Mouse (Mus musculus): ENCODE results near the gene T. TPM values are rescaled to one million over a fixed set of nuclear protein-coding genes. Genes with fewer than 3 reads are reported as not detected.

Gene T
- total RNA-seq, 2 experiments from 2014 or later = not detected

DNA sequence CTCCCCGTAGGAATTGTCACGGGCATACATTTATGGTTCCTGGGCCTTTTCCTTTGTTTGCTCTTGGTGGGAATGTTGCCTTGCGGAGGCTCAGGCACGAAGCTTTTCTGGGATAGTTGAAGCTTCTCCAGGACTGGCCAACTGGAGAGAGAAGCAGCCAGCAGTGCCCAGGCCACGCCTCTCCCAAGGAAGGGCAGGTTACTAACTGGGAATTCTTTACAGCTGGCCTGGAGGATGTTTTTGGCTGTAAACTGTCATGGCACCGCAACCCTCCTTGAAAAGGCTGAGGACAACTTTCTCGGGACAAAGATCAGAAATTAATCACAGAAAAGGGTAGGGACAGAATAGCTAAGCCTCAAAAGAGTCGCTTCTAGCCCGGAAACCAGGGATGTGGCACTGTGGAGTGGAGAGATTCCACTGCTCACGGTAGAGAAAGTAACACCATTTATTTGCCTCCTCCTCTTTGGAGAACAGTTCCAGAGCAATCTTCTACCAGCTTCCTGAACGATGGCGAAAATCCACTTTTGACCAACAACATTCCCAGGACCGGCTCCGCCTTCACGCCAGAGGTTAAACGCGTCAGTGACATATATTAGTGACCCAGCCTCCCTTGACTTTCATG is 1.9 kb upstream of the T start:
- no peak for ATAC-seq (ENCODE audit: poor library complexity, severe bottlenecking)

DNA sequence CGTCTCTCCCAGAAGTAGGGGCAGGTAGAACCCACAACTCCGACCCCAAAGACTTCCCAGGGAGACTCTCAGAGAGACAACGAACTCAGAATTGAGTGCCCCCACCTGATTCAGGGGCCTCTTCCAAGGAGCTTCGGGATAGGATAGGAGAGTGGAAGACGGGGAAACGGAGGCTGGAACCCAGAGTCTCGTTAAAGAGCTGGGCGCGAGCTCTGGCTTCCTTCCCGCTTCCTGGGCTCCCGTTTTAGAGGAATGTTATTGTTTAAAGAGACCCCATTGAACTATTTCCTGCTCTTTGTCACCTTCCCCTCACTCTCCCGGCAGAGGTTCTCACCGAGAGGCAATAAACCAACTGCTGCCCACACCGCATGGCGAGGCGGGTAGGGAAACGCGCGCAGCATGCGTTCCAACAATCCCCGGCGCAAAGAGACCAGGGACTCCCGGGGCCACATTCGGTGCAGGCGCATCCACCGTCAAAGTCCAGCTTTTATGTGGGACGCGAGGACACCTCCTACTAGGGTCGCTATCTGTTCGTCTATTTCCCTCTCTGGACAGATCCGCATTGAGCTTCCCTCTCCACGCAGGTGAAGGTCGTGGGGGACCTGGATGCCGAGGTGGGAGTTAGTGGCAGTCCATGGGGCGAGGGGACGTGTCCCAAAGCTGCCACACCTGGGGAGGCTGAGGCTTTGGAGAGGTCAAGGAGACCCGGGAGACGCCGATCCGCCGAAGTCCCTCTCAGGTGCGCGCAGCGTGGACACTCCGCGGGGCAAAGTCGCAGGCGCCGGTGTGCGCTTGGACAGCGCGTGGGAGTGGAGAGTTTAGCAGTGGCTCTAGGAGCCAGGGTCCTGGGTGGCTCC is 874 bp upstream of the T start:
- no peak for ATAC-seq (ENCODE audit: poor library complexity, severe bottlenecking)

DNA sequence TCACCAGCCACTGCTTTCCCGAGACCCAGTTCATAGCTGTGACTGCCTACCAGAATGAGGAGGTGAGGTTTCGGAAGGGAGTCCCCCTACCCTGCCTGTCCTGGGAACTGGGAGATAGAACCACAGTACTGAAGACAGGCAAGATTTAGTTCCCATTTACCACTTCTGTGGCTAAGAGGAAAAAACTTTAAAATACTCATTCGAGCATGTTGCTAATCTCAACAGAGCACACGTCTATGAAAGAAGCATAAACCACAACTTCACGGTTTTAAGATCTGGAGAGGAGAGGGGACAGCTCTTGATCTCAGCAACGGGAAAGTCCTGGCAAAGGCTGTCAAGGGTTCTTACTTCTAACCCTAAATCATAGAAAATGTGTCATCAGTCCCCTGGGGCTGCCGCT is 2.0 kb downstream of the T start:
- no peak for ATAC-seq (ENCODE audit: poor library complexity, severe bottlenecking)

DNA sequence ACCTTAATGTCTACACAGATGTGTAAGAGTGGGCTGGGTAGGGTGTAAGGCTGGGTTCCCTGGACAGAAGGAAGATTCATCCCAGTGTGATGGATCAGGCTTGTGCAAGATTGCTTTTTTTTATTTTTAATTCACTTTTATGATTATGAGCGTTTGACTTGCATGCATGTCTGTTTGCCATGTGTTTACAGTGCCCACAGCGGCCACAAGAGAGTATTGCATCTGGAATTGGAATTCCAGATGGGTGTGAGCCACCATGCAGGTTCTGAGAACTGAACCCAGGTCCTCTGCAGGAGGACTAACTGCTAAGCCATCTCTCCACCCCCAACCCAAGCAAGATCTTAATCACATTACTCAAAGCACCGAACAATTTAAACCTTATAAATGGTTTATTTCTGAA is 9.8 kb downstream of the T start:
- no peak for ATAC-seq (ENCODE audit: poor library complexity, severe bottlenecking)

DNA sequence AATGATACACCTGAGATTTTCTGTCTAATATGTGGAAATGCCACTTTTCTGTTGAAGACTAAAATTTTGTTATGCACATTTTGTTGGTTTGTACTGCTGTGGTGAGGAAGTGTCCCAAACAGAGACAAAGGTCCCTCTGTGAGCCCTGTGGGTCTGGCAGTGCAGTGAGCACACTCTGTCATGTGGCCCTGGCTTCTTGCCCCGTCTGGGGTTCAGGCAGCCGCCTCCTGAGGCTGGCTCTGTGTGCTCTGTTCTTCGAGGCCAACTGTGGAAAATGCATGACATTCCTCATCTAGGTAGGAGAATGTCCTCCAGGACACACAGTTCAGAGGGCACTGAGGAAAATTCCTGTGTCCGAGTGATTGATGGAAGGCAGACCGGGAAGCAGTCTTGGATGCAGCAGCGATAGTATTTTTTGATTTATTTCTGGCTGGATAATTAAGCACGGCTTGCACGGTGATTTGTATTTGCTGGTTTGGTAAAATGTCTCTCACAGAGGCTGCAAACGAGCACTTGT is 13.5 kb downstream of the T start:
- ATAC-seq (ENCODE audit: poor library complexity, severe bottlenecking) = no peak

DNA sequence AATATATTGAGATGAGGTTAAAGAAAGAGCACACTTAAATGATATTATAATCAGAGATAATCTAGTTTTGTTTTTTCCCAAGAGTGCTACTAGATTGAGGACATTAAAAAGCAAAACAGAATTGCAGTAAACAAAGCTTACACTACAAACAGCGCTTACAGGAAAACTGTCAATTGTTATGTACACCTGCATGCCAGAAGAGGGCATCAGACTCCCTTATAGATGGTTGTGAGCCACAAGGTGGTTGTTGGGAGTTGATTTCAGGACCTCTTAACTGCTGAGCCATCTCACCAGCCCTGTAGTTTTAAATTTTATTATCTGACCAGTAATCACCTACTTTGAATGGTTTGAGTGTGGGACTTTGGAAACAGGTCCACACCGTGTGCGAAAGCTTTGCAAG is 14.1 kb downstream of the T start:
- ATAC-seq (ENCODE audit: poor library complexity, severe bottlenecking) = no peak

DNA sequence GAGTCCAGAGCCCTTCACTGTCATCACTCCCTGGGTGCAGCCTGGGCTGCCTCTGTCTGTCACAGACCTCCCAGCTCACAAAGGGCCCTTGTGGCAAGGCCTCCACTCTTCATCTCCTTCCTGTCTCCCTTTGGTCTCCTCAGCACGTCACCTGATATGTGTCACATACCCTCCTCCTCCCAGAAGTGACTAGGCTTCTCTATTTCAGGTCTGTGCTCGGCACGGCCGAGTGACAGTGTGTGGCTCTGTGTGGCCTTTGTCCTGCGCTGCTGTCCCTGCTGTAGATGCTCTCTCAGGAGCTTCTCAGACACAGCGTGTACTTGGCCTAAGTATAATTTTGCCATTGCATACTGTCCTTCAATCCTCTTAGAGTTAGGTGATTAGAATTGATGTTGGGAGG is 21.0 kb downstream of the T start:
- ATAC-seq (ENCODE audit: poor library complexity, severe bottlenecking) = no peak

DNA sequence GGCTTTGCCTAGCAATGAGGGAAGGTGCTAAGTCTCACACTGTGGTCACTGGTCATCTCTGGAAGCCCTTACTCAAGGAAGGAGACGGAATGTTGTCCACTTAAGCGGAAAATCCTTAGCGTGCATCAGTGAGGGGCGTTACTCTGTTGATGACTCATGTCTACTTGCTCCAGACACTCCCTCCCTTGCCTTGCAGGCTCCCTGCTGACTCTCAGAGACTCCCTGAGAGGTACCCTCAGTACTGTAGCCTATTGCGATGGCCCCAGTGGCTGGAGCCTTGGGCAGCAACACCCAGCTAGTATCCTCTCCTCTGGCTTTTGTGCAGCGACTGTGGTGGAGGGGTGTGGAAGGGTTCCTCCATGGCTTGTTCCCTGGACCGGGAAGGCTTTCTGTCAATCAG is 21.4 kb downstream of the T start:
- no peak for ATAC-seq (ENCODE audit: poor library complexity, severe bottlenecking)

DNA sequence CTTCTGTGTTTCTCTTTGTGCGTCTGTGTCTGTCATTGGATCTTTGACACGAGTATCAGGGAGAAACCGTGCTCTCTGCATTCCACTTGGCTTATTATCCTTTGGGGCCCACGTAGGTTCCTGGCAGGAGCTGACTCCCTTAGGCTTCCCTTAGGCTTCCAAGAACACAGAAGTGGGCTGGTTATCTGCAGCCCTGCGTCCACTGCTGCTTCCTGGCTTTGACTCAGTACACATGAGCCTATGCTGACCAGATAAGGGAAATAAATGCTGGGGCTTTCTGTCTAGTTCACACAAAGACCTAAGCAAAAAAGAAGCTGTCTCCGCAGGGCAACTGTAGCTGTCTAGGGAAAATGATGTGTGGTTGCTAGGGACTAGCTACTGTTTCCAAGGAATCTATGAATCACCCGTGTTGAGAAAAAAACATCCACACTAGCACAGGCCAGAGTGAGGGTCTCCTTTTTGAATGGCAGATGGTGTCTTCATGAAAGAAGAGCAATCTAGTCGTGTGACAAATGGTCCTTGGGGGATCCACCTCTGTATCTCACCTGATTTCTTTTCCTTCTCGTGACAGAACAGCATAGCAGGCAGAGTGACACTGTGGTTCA is 22.7 kb downstream of the T start:
- no peak for ATAC-seq (ENCODE audit: poor library complexity, severe bottlenecking)

DNA sequence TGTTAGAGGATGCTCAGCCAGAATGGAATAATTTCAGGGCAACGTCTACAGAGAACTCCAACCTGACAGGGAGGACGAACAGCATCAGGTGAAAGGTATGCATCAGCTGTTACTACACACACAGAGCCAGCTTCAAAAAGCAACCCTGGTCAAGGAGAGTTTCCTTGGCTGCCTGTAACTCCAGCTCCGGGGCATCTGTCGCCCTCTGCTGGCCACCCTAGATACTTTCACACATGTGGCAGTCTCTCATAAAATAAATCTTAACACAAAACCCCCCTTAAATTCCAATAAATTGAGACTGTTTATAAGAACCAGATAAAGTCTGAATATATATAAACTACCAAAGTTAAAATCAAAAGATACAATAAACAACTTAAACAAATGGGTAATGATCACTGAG is 27.3 kb downstream of the T start:
- no peak for ATAC-seq (ENCODE audit: poor library complexity, severe bottlenecking)

DNA sequence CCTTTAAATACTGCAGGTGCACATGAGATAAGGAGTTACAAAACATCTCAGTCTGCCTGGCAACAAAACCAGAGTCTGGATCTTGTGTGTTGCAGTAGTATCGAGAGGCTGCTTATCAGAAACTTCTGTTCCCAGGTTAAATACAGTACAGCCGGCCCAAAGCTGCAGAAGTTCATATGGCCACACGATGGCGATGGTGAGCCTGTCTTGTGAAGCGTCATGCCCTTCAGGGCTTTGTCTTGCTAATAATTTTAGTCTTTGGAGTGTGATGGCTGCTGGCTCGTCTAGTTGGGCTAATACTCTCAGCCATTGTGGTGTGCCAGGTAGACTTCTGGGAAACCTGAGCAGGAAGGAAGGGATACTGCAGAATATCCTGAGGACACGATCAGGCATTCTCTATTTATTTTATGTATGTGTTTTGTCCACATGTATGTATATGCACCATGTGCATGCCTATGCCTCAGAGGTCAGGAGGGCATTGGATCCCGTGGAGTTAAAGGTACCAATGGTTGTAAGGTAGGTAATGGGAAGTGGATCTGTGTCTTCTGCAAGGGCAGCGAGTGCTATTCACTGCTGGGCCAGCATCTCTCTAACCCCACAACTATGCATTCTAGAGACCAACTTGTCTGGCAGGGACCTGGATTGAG is 29.4 kb downstream of the T start:
- ATAC-seq (ENCODE audit: poor library complexity, severe bottlenecking) = peak; percentile 73

DNA sequence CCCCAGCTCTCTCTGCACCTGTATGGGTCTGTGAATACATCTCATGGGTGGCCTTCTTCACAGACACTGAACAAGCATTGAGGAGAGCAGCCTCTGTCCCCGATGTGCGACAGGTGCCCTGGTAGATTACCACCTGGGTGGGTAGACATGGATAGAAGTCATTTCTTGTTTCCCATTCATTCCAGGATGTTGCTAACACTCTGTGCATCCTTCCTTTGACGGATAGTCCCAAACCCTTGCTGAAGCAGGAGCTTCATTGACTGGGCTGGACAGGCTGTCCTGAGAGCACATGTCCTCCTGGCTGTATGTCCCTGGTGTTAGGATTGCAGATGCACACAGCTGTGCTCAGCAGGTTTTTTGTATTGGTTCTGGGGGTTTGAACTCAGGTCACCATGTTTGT is 33.5 kb downstream of the T start:
- ATAC-seq (ENCODE audit: poor library complexity, severe bottlenecking) = no peak

DNA sequence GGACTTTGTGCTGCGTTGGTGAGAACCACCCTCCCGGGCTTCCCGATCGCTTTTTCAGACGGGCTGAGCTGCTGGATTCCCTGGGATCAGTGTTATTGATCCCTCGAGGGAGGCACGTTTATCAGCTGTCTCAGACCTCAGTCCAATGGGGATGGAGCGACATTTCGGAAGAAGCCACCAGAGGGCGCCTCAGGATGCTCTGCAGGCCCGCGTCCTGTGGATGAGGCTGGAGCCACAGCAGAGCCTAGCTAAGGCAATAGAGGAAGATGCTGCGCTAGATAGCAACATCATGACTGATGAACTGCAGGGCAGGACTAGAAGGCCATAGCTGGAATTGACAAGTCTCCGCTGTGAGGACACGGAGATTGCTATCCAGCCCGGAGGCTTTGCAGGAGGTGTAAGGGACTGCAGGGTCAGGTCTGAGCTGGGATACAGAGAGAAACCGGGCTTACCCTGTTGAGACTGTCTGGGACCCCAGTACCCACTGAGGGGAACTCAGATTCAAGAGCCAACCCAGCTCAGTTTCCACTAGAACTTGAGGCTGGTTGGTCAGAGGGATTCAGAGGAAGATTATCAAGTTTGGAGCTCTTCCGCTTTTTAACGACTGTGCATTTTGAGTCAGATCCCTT is 34.6 kb downstream of the T start:
- peak; percentile 91 for ATAC-seq (ENCODE audit: poor library complexity, severe bottlenecking)

DNA sequence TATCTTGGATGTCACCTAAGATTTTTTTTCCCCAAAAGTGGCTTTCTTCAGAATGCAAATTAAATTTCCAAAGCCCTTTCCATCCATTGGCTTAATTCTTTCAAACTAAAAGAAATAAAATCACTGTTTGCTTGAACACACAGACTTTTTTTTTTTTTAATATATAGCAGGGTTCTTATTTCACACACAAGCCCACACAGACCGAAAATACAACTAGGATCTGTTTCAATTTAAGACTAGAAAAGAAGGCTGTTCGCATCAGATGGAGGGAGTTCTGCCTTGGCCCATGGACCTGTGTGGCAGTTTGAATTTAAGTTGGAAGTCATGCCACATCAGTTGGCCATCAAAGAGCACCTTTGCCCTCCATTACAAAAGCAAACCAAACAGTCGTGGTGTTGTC is 44.3 kb downstream of the T start:
- no peak for ATAC-seq (ENCODE audit: poor library complexity, severe bottlenecking)

DNA sequence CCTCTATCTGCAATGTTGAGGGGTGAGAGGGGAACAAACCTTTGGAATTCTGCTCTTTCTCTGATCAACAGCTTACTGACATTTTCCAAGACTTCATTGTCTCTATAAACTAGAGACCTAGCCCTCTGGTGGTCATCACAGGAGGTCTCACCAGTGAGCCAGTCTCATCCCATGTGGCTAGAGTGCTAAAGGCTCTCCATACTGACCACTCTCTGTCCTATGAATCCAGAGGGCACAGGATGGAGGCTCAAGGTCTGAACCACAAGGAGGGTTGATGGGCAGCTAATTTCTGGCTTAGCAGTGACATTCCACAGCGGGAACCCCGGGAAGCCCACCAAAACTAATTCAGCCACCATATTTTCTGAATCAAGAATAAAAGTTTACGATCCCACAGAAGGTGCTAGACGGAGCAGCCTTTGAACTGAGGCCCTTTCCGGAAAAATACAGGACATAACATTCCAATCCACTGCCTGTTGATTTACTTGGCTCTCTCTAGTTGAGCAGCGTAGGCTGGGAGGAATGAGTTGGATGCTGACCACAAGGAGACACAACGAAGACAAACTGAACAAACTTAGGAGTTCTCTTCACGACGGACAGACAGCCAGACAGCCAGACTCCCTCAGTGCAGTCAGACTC is 45.4 kb downstream of the T start:
- no peak for ATAC-seq (ENCODE audit: poor library complexity, severe bottlenecking)

DNA sequence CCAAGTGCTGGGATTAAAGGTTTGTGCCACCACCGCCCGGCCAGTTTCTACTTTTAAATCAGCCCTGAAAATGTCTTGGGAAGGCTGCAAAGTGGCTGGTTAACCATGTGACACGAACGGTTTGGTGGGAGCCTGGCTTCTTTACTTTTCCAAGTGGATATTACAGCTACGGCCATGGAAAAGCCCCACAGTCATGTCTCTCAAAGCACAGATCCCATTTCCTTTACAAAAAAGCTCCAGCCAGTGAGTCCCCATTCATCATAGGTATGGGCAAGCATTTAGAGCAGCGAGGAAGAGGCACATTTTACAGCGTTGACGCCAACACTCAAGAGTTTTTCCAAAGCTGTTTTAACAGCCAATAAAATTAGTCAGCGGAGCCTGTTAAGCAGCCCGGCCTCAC is 47.6 kb downstream of the T start:
- ATAC-seq (ENCODE audit: poor library complexity, severe bottlenecking) = no peak

DNA sequence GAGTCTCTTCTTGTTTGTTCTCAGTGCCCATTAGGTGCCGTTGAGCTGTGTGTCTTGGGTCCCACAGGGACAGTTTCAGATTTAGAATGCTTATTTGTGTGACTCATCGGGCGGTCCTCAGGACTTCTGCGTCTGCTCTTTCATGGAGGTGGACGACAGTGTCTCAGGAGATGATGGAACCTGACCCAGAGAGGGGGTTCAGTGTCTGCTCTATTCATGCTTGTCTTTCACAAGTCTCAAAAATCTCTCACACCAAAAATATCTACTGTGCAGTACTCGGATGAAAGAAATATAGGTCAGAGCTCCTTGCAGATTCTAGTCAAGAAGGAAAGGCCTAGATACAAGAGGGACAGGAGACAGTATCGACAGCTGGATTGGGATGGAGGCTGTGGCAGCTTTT is 48.7 kb downstream of the T start:
- ATAC-seq (ENCODE audit: poor library complexity, severe bottlenecking) = no peak

DNA sequence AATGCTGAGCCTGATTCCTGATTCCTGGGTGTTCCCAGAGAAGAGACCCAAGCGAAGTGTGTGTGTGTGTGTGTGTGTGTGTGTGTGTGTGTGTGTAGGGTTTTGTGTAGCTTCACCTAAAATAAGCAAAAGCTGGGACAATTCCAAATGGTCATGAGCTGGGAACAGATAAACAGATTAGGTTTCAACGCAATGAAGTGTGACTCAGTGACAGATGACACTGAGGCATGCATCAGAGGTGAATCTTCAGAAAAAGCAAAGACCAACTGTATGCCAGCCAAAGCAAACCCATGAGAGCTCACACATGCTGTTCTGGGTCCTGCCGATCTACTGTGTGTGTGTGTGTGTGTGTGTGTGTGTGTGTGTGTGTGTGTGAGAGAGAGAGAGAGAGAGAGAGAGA is 50.0 kb downstream of the T start:
- no peak for ATAC-seq (ENCODE audit: poor library complexity, severe bottlenecking)

DNA sequence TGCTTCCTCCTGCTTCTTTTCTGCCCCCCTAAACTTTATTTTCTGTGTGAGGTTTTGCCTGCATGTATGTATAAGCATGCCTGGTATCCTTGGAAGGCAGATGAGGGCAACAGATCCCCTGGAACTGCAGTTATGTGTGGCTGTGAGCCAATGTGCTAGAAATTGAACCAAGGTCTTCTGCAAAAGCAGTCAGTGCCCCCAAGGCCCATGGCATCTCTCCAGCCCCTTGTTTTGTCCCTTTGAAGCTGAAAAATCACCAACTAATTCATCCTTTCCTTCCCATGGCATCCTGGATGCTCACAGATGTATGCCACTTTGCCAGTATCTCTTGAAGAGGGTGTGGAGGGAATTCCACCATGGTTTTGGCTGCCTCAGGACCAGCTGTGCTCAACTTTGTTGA is 50.9 kb downstream of the T start:
- ATAC-seq (ENCODE audit: poor library complexity, severe bottlenecking) = no peak

DNA sequence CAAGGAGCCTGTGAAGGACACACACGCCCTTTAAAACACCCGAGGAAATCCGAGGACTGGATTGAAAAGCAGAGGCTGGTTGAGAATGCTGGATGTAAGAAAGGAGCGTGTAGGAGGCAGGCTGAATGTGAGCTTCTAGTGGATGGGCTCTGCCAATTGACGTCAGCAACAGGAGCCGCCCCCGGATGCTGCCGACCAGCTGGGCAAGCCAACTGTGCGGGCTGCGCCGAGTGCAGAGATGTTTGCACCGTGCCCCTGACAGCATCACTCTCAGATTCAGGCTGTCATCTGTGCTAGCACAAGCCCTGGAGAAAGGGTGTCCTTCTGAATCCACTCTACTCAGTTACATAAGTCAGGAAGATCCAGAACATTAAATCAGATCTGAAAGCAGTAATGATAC is 53.6 kb downstream of the T start:
- ATAC-seq (ENCODE audit: poor library complexity, severe bottlenecking) = no peak

DNA sequence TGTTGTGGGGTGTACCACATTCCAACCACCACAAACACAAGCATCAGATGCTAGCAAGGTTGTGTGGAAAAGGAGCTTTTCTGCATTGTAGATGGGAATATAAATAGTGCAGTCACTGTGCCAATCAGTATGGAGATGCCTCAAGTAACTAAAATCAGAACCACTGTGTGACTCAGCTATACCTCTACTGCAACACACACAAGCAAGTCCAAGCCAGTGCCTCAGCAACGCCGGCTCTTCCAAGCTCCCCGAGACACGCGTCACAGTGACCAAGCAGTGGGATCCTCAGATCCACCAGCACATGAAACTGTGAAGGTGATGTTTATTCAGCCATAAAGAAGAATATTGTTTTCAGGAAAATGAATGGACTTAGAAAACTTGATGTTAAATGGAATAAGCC is 56.7 kb downstream of the T start:
- no peak for ATAC-seq (ENCODE audit: poor library complexity, severe bottlenecking)
